In the genomic region with DNA sequence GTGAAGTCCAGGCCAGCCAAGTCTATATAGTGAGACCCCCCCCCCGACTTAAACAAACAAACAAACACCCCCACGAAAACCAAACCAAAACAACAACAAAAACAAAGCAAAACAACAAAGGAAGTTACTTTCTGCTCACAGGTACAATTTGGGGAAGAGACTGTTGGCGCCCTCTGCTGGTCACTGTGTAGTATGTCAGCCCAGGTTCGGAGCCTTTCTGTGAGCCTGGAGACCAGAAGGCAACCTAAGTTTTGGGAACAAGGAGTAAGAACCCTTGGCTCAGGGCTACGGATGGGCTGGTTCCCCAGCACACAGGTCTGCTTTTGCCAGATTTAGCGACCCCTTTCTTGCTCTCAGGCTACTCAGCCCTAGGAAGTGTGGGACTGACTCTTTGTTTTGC, we compare ENCODE assay signal across 8 mouse cellular contexts. TPM values are rescaled to one million over a fixed set of nuclear protein-coding genes. Genes with fewer than 3 reads are reported as not detected.
DNase-seq lines count a peak whose midpoint lies in the region; ATAC-seq lines count a peak whose summit lies in the region.

No protein-coding gene starts in this region.

- H3K27ac ChIP-seq in forebrain, embryonic 11.5 days (ENCODE audit: low read depth, low read length): no peak overlapping the region
- H3K27ac ChIP-seq in intestine, embryonic 16.5 days (ENCODE audit: low read length): no peak overlapping the region
- no peak overlapping the region for H3K27ac ChIP-seq in limb, embryonic 11.5 days (replicated peaks; ENCODE audit: low read depth, low read length)

- 11% methylated on average over 6 of the region's 6 CpGs for WGBS in forebrain, embryonic 11.5 days
- WGBS in intestine, embryonic 16.5 days: 9% methylated on average over 6 of the region's 6 CpGs
- WGBS in limb, embryonic 11.5 days: 8% methylated on average over 6 of the region's 6 CpGs

- ATAC-seq in forebrain, embryonic 11.5 days (replicated peaks; ENCODE audit: low FRiP score): no peak
- no peak for ATAC-seq in intestine, embryonic 16.5 days
- no peak for ATAC-seq in limb, embryonic 11.5 days (ENCODE audit: insufficient number of reproducible peaks, low FRiP score, low TSS enrichment, low read depth)

- no peaks in the 10 kb centered on the region; the same call in 1 of the 2 replicates for H3K9me3 ChIP-seq in forebrain, embryonic 11.5 days (ENCODE audit: control insufficient read depth, low read length)
- no peaks in the 10 kb centered on the region; the same call in 1 of the 2 replicates for H3K9me3 ChIP-seq in intestine, embryonic 16.5 days (ENCODE audit: control insufficient read depth, low read length)
- H3K9me3 ChIP-seq in limb, embryonic 11.5 days (ENCODE audit: control insufficient read depth, low read length): no peaks in the 10 kb centered on the region

- no peak overlapping the region for H3K9ac ChIP-seq in forebrain, embryonic 11.5 days (ENCODE audit: low read length)
- peak overlapping the region; percentile 24; the same call in 1 of the 2 replicates for H3K9ac ChIP-seq in intestine, embryonic 16.5 days (ENCODE audit: low read depth, low read length)
- H3K9ac ChIP-seq in limb, embryonic 11.5 days (ENCODE audit: low read length): no peak overlapping the region

- no peak overlapping the region for H3K4me3 ChIP-seq in forebrain, embryonic 11.5 days (ENCODE audit: low read depth, low read length)
- H3K4me3 ChIP-seq in intestine, embryonic 16.5 days (ENCODE audit: low read length): no peak overlapping the region
- no peak overlapping the region for H3K4me3 ChIP-seq in limb, embryonic 11.5 days (ENCODE audit: low read depth, low read length)

- no peaks in the 10 kb centered on the region for H3K36me3 ChIP-seq in forebrain, embryonic 11.5 days (ENCODE audit: control insufficient read depth, insufficient read depth, low read length)
- no peaks in the 10 kb centered on the region for H3K36me3 ChIP-seq in intestine, embryonic 16.5 days (ENCODE audit: control insufficient read depth, insufficient read depth, low read length)
- H3K36me3 ChIP-seq in limb, embryonic 11.5 days (ENCODE audit: control insufficient read depth, insufficient read depth, low read length): no peaks in the 10 kb centered on the region

- H3K27me3 ChIP-seq in forebrain, embryonic 11.5 days (ENCODE audit: control insufficient read depth, insufficient read depth, low read length): no peaks in the 10 kb centered on the region
- H3K27me3 ChIP-seq in intestine, embryonic 16.5 days (replicated peaks; ENCODE audit: control insufficient read depth, insufficient read depth, low read length): no peaks in the 10 kb centered on the region
- H3K27me3 ChIP-seq in limb, embryonic 11.5 days (ENCODE audit: control insufficient read depth, insufficient read depth, low read length): no peaks in the 10 kb centered on the region

- H3K4me1 ChIP-seq in forebrain, embryonic 11.5 days (replicated peaks; ENCODE audit: control insufficient read depth, insufficient read depth, low read length): no peaks in the 10 kb centered on the region
- H3K4me1 ChIP-seq in intestine, embryonic 16.5 days (ENCODE audit: control insufficient read depth, insufficient read depth, low read length): peaks cover 6% of the 10 kb centered on the region; the same call in 1 of the 2 replicates
- H3K4me1 ChIP-seq in limb, embryonic 11.5 days (ENCODE audit: control insufficient read depth, insufficient read depth, low read length): no peaks in the 10 kb centered on the region

- H3K4me2 ChIP-seq in forebrain, embryonic 11.5 days (ENCODE audit: low read depth, low read length, severe bottlenecking): no peak overlapping the region
- no peak overlapping the region for H3K4me2 ChIP-seq in intestine, embryonic 16.5 days (ENCODE audit: low read depth, low read length)
- no peak overlapping the region for H3K4me2 ChIP-seq in limb, embryonic 11.5 days (ENCODE audit: low read depth, severe bottlenecking)

- DNase-seq in 3T3-L1 (ENCODE audit: low read depth, low spot score): peak; percentile 85
- peak; percentile 59 to 62 for DNase-seq in CD8-positive naive resting alpha-beta T cell, adult 2 months (ENCODE audit: low read depth in 2 of 2, low spot score in 2 of 2)
- DNase-seq in c-Kit-negative CD71-positive TER-119-positive erythroid progenitor cells, embryonic 14.5 days (ENCODE audit: low read depth, low spot score): peak; percentile 56
- peak; percentile 83 for DNase-seq in forebrain, embryonic 11.5 days (ENCODE audit: low spot score)
- peak; percentile 85 for DNase-seq in limb, embryonic 11.5 days (ENCODE audit: low spot score)
- DNase-seq in right cerebral cortex, adult 18-20 months: peak; percentile 63
- DNase-seq in urinary bladder, postnatal 25 days (ENCODE audit: low spot score): peak; percentile 65

RNA-seq across cellular contexts. Expression of gene Slc15a1, which starts 49.5 kb away (rescaled TPM):
- not detected in 2 replicates for polyA plus RNA-seq in forebrain, embryonic 11.5 days (2014; fragmentation: Nextera tagmentation; extraction: Ambion mirVana)
- polyA plus RNA-seq in intestine, embryonic 16.5 days (2015; fragmentation: Nextera tagmentation; extraction: Ambion mirVana): 12.6 and 18.7 TPM in 2 replicates
- polyA plus RNA-seq in limb, embryonic 11.5 days (2014; fragmentation: Nextera tagmentation; extraction: Ambion mirVana): not detected in 2 replicates

Comparison
In these comparisons a context has a peak if more than half of its experiments do, and no peak if none do; other contexts are left out.
1. RNA of gene Slc15a1, which starts 49.5 kb away (polyA plus RNA-seq): 12.6 to 18.7 TPM in intestine, embryonic 16.5 days; not detected in forebrain, embryonic 11.5 days and not detected in limb, embryonic 11.5 days; every median in the first group is over 10 times any median in the second.
2. Peak in every context shown above with its lines, with median percentiles within 50 percentile points of each other: DNase-seq.